Mouse (Mus musculus) CD4-positive, CD25-positive, alpha-beta regulatory T cell, adult 4 months (primary cell): ENCODE measurements around the gene Ikzf3. TPM values are rescaled to one million over a fixed set of nuclear protein-coding genes. Genes with fewer than 3 reads are reported as not detected.

Source experiments
- ATAC-seq: one replicate; pipeline ENCODE4 v1.8.0; 2017
- polyA plus RNA-seq, 2 experiments: library from polyadenylated mRNA; unstranded; fragments of 100-300 nt; shearing (Covaris generic); gene quantifications; one replicate each; pipeline ENCODE4 v1.2.1; 2017

The Ikzf3 gene
- polyA plus RNA-seq, 2 experiments from 2014 or later, result 77.0 to 98.7 TPM

- ATAC-seq, result no peak
These were observed 73.1 kb downstream of the Ikzf3 start for GRCm38 (mm10) chr11:98472696-98473095.

- no peak for ATAC-seq
These were observed 75.0 kb downstream of the Ikzf3 start for GRCm38 (mm10) chr11:98470795-98471194.

- ATAC-seq, result peak; percentile 91
These were observed 75.8 kb downstream of the Ikzf3 start for GRCm38 (mm10) chr11:98469761-98470714.

- peak; percentile 88 for ATAC-seq
These were observed 81.3 kb downstream of the Ikzf3 start for GRCm38 (mm10) chr11:98464516-98464915.

GRCm38 (mm10) chr11:98463911-98464310 is 81.9 kb downstream of the Ikzf3 start:
- peak; percentile 28 for ATAC-seq

- no peak for ATAC-seq
These were observed 83.6 kb downstream of the Ikzf3 start for GRCm38 (mm10) chr11:98462255-98462654.

GRCm38 (mm10) chr11:98461109-98461720 is 84.6 kb downstream of the Ikzf3 start:
- ATAC-seq, result no peak

- no peak for ATAC-seq
These were observed 86.0 kb downstream of the Ikzf3 start for GRCm38 (mm10) chr11:98459860-98460259.

- ATAC-seq, result no peak
These were observed 86.6 kb downstream of the Ikzf3 start for GRCm38 (mm10) chr11:98459071-98459741.

GRCm38 (mm10) chr11:98458121-98458990 is 87.5 kb downstream of the Ikzf3 start:
- ATAC-seq, result peak; percentile 6

GRCm38 (mm10) chr11:98457367-98458120 is 88.3 kb downstream of the Ikzf3 start:
- peak; percentile 82 for ATAC-seq

GRCm38 (mm10) chr11:98456945-98457344 is 88.9 kb downstream of the Ikzf3 start:
- ATAC-seq, result peak; percentile 28

- no peak for ATAC-seq
These were observed 89.3 kb downstream of the Ikzf3 start for GRCm38 (mm10) chr11:98456545-98456944.

GRCm38 (mm10) chr11:98455484-98455883 is 90.3 kb downstream of the Ikzf3 start:
- no peak for ATAC-seq

GRCm38 (mm10) chr11:98449921-98450771 is 95.7 kb downstream of the Ikzf3 start:
- peak; percentile 49 for ATAC-seq

- no peak for ATAC-seq
These were observed 96.4 kb downstream of the Ikzf3 start for GRCm38 (mm10) chr11:98449419-98449818.

- ATAC-seq, result no peak
These were observed 97.5 kb downstream of the Ikzf3 start for GRCm38 (mm10) chr11:98448191-98448790.

GRCm38 (mm10) chr11:98447475-98447834 is 98.4 kb downstream of the Ikzf3 start:
- no peak for ATAC-seq

GRCm38 (mm10) chr11:98446562-98447474 is 99.0 kb downstream of the Ikzf3 start:
- no peak for ATAC-seq
